Mouse (Mus musculus) CH12.LX (cell line): ENCODE results near the gene Zbtb48. TPM values are rescaled to one million over a fixed set of nuclear protein-coding genes. Genes with fewer than 3 reads are reported as not detected.

Experiments used
- DNase-seq: peaks from one replicate; pipeline ENCODE4 v3.0.0-alpha.2; 2013; ENCODE audit errors: extremely low read depth
- H3K27ac ChIP-seq: 2 replicates; pipeline ENCODE4 v1.5.1; 2012; ENCODE audit warnings: low read depth, mild to moderate bottlenecking, control low read depth, moderate library complexity; ENCODE audit not compliant: insufficient read depth
- H3K27me3 ChIP-seq: replicated peaks from 2 replicates; pipeline ENCODE3; 2012; ENCODE audit warnings: inconsistent platforms
- H3K36me3 ChIP-seq, 2 experiments: replicated peaks in 1 of 2; 2 replicates each; pipeline versions ENCODE3 to v1.6.1; 2012; ENCODE audit warnings: inconsistent platforms in 1 of 2, low read length in 1 of 2, mild to moderate bottlenecking in 1 of 2, mixed read lengths in 1 of 2, moderate library complexity in 1 of 2; ENCODE audit not compliant: control insufficient read depth in 1 of 2, insufficient read depth in 1 of 2
- H3K4me1 ChIP-seq, 2 experiments: 2 replicates each; pipeline ENCODE4 v1.6.1; 2012; ENCODE audit warnings: inconsistent platforms in 1 of 2, moderate library complexity in 1 of 2; ENCODE audit not compliant: insufficient read depth in 2 of 2, control insufficient read depth in 1 of 2
- H3K4me2 ChIP-seq: 2 replicates; pipeline ENCODE4 v1.6.1; 2012; ENCODE audit warnings: low read depth, mild to moderate bottlenecking, control low read depth; ENCODE audit not compliant: poor library complexity, insufficient read depth, severe bottlenecking
- H3K4me3 ChIP-seq, 3 experiments: fragments of 150-350 bp in 1 of 3; sonication (generic) in 1 of 3; replicated peaks in 1 of 3; 2 replicates each; pipeline versions ENCODE3 to v1.5.1; 2011 to 2012; ENCODE audit warnings: low read depth in 2 of 3, low read length in 2 of 3, mild to moderate bottlenecking in 2 of 3, moderate library complexity in 2 of 3, control low read depth in 1 of 3, improper control_type of control experiment in 1 of 3, inconsistent platforms in 1 of 3, mixed read lengths in 1 of 3; ENCODE audit not compliant: poor library complexity in 1 of 3
- H3K79me2 ChIP-seq: replicated peaks from 2 replicates; pipeline ENCODE4 v1.6.1; 2012; ENCODE audit warnings: mild to moderate bottlenecking, moderate library complexity; ENCODE audit not compliant: control insufficient read depth, poor library complexity, insufficient read depth, severe bottlenecking; ENCODE audit errors: extremely low read depth
- H3K9ac ChIP-seq: 2 replicates; pipeline ENCODE4 v1.6.1; 2012; ENCODE audit warnings: low read depth, mild to moderate bottlenecking, control low read depth, moderate library complexity; ENCODE audit not compliant: insufficient read depth
- H3K9me3 ChIP-seq: replicated peaks from 2 replicates; pipeline ENCODE3; 2012; ENCODE audit warnings: low read length, inconsistent platforms, mixed read lengths
- BHLHE40 ChIP-seq: IDR thresholded peaks from 2 replicates; pipeline ENCODE4 v1.6.1; 2011; ENCODE audit warnings: mild to moderate bottlenecking, low read depth, low read length, improper control_type of control experiment
- CTCF ChIP-seq, 2 experiments: IDR thresholded peaks in 1 of 2; conservative IDR thresholded peaks in 1 of 2; 2 replicates each; pipeline ENCODE4 v1.5.1; 2011 to 2012; ENCODE audit warnings: low read depth in 2 of 2, low read length in 2 of 2, improper control_type of control experiment in 1 of 2, inconsistent platforms in 1 of 2, mild to moderate bottlenecking in 1 of 2, moderate library complexity in 1 of 2
- EP300 ChIP-seq: IDR thresholded peaks from 2 replicates; pipeline ENCODE4 v1.6.1; 2011; ENCODE audit warnings: low read length, improper control_type of control experiment
- ETS1 ChIP-seq: conservative IDR thresholded peaks from 2 replicates; pipeline ENCODE4 v1.6.1; 2012; ENCODE audit warnings: low read depth, mild to moderate bottlenecking, inconsistent platforms, low read length, improper control_type of control experiment, moderate library complexity
- IRF4 ChIP-seq: IDR thresholded peaks from 2 replicates; pipeline ENCODE4 v1.6.1; 2014; ENCODE audit warnings: low read depth, mild to moderate bottlenecking, inconsistent platforms, low read length, improper control_type of control experiment
- JUND ChIP-seq: conservative IDR thresholded peaks from 2 replicates; pipeline ENCODE4 v1.6.1; 2011; ENCODE audit warnings: low read depth, low read length, improper control_type of control experiment
- KAT2A ChIP-seq: IDR thresholded peaks from 2 replicates; pipeline ENCODE4 v1.6.1; 2012; ENCODE audit warnings: low read length, improper control_type of control experiment, inconsistent platforms; ENCODE audit not compliant: insufficient replicate concordance
- MAZ ChIP-seq: IDR thresholded peaks from 2 replicates; pipeline ENCODE4 v1.6.1; 2012; ENCODE audit warnings: low read depth, mild to moderate bottlenecking, inconsistent platforms, low read length, improper control_type of control experiment, moderate library complexity
- POLR2A ChIP-seq: IDR thresholded peaks from 2 replicates; pipeline ENCODE4 v1.6.1; 2011; ENCODE audit warnings: low read depth, mild to moderate bottlenecking, improper control_type of control experiment, low read length
- RAD21 ChIP-seq: IDR thresholded peaks from 2 replicates; pipeline ENCODE4 v1.6.1; 2011; ENCODE audit warnings: low read depth, mild to moderate bottlenecking, low read length, improper control_type of control experiment, moderate library complexity
- SMC3 ChIP-seq: IDR thresholded peaks from 2 replicates; pipeline ENCODE4 v1.6.1; 2011; ENCODE audit warnings: low read depth, low read length, improper control_type of control experiment
- TCF12 ChIP-seq: IDR thresholded peaks from 2 replicates; pipeline ENCODE4 v1.6.1; 2014; ENCODE audit warnings: low read depth, mild to moderate bottlenecking, inconsistent platforms, low read length, improper control_type of control experiment
- ZNF384 ChIP-seq: IDR thresholded peaks from 2 replicates; pipeline ENCODE4 v1.6.1; 2012; ENCODE audit warnings: low read depth, low read length, improper control_type of control experiment, inconsistent platforms
- dilution Hi-C: fragments of 300-500 bp; cut with MboI; formaldehyde crosslinking; loops from 2 replicates; pipeline ENCODE4 v1.14.3; 2020; ENCODE audit warnings: low sequenced_read_pairs; ENCODE audit not compliant: extremely low pct_unique_long_range_greater_than_20kb, extremely low pct_ligation_motif_present
- in situ Hi-C: fragments of 300-500 bp; cut with MboI; formaldehyde crosslinking; loops from 3 replicates; pipeline ENCODE4 v1.14.3; 2019; ENCODE audit warnings: low sequenced_read_pairs, low pct_ligation_motif_present, low pct_unique_long_range_greater_than_20kb, mixed read lengths
- polyA plus RNA-seq: library from polyadenylated mRNA; unstranded; fragments of >175 nt; gene quantifications from 2 replicates; pipeline ENCODE4 v1.2.1, GENCODE M21; 2012; ENCODE audit warnings: low read depth; ENCODE audit not compliant: insufficient read length
- total RNA-seq, 2 experiments: library from RNA; depleted of rRNA; stranded (reverse); fragments of 300-350 nt in 1 of 2; fragments of >200 nt in 1 of 2; gene quantifications; 2 replicates each; pipeline ENCODE4 v1.2.3; 2012 to 2014

Gene Zbtb48
- total and polyA plus RNA-seq, 3 experiments = 7.4 to 13.6 (median 10.5) TPM

GRCm38 (mm10) chr4:151977748-151978147 is 49.7 kb downstream of the Zbtb48 start:
- no peak overlapping the region for H3K4me2 ChIP-seq
- in situ Hi-C loops = loop anchor here (5.0 kb wide), 2 partner anchors 55 to 120 kb away; no protein-coding TSS in a partner anchor
- H3K79me2 ChIP-seq = no peaks in the 10 kb centered on the region
- H3K4me1 ChIP-seq = peaks cover 3 to 6% of the 10 kb centered on the region in 2 experiments; a peak in 3 of 4 replicates
- H3K4me3 ChIP-seq = no peak overlapping the region
- TF ChIP-seq ETS1 (no peak), ZNF384 (no peak), CTCF (conservative IDR thresholded peaks at IDR 0.05 in 1 of 2, IDR thresholded peaks at IDR 0.05 in 1 of 2; ENCODE audit: low read depth in 2 of 2, low read length in 2 of 2) (peak; percentile 80 to 82), BHLHE40 (no peak), JUND (no peak), SMC3 (peak; percentile 51), TCF12 (no peak), EP300 (no peak), MAZ (no peak), RAD21 (peak; percentile 48), POLR2A (0 out of 2 replicates have a peak, but pooled peaks have one; percentile 28), IRF4 (peak; percentile 37; the same call in 1 of the 2 replicates)
- H3K27ac ChIP-seq = 0 out of 2 replicates have a peak overlapping the region, but pooled peaks have one; percentile 11
- peak; percentile 80 for DNase-seq
- H3K27me3 ChIP-seq = no peaks in the 10 kb centered on the region
- peaks cover 74 to 95% of the 10 kb centered on the region in 2 experiments for H3K36me3 ChIP-seq
- peaks cover 5% of the 10 kb centered on the region for H3K9me3 ChIP-seq
- dilution Hi-C loops = no loop called here
- H3K9ac ChIP-seq = no peak overlapping the region

- no peaks in the 10 kb centered on the region for H3K79me2 ChIP-seq
- in situ Hi-C loops = loop anchor here (5.0 kb wide), 2 partner anchors 57 to 122 kb away; no protein-coding TSS in a partner anchor
- DNase-seq = peak; percentile 35
- no peaks in the 10 kb centered on the region for H3K27me3 ChIP-seq
- TF ChIP-seq CTCF (conservative IDR thresholded peaks at IDR 0.05 in 1 of 2, IDR thresholded peaks at IDR 0.05 in 1 of 2; ENCODE audit: low read depth in 2 of 2, low read length in 2 of 2) (peak; percentile 51 to 85), KAT2A (no peak)
- no peak overlapping the region for H3K27ac ChIP-seq
- H3K4me2 ChIP-seq = no peak overlapping the region
- peaks cover 76 to 92% of the 10 kb centered on the region in 2 experiments for H3K36me3 ChIP-seq
- no peak overlapping the region for H3K9ac ChIP-seq
- dilution Hi-C loops = no loop called here
- H3K4me3 ChIP-seq = no peak overlapping the region
- peaks cover 3 to 6% of the 10 kb centered on the region in 2 experiments; a peak in 3 of 4 replicates for H3K4me1 ChIP-seq
- H3K9me3 ChIP-seq = peaks cover 5% of the 10 kb centered on the region
These were observed 52.0 kb downstream of the Zbtb48 start for GRCm38 (mm10) chr4:151975441-151975840.
